Mouse (Mus musculus): Measurements from ENCODE around the gene Olfr106-ps.

Olfr106-ps gene

GRCm38 (mm10) chr17:37390093-37390492 is at the start of gene Olfr106-ps:
Gene Olfr106-ps (plus strand): TSS chr17:37390393.
- no peak for DNase-seq (ENCODE audit: low spot score in 2 of 2)

- DNase-seq (ENCODE audit: low spot score in 2 of 2) = no peak
Measured at GRCm38 (mm10) chr17:37359282-37359681, 30.9 kb upstream of the Olfr106-ps start, which contains the start of gene Olfr104-ps. Gene Olfr104-ps (plus strand): TSS chr17:37359582.

- no peak for DNase-seq (ENCODE audit: low spot score in 2 of 2)
Measured at GRCm38 (mm10) chr17:37378733-37379132, 11.5 kb upstream of the Olfr106-ps start, which contains the start of gene Olfr105-ps. Gene Olfr105-ps (plus strand): TSS chr17:37379033.

GRCm38 (mm10) chr17:37398926-37399325 is 8.7 kb downstream of the Olfr106-ps start, which contains the start of gene Olfr107:
Gene Olfr107 (plus strand): TSS chr17:37399226.
- no peak for DNase-seq (ENCODE audit: low spot score in 2 of 2)

GRCm38 (mm10) chr17:37413380-37413779 is 23.2 kb downstream of the Olfr106-ps start:
- no peak for DNase-seq (ENCODE audit: low spot score in 2 of 2)

GRCm38 (mm10) chr17:37445180-37445579 is 55.0 kb downstream of the Olfr106-ps start, which contains the start of gene Olfr108:
Gene Olfr108 (plus strand): TSS chr17:37445480.
- DNase-seq (ENCODE audit: low spot score in 2 of 2) = no peak

Measured in urinary bladder, postnatal 36 days (tissue).